Mouse (Mus musculus) stomach, embryonic 15.5 days (tissue): ENCODE measurements around the gene Bcam. TPM values are rescaled to one million over a fixed set of nuclear protein-coding genes. Genes with fewer than 3 reads are reported as not detected.

Source experiments
- ATAC-seq: fragments of 200-750 bp; cut with Nextera tagmentation; 2 replicates; pipeline ENCODE4 v1.8.0; 2017; ENCODE audit warnings: low read depth, moderate number of reproducible peaks, moderate TSS enrichment; ENCODE audit not compliant: insufficient read depth, low FRiP score
- H3K27ac ChIP-seq: fragments of 300-500 bp; sonication (generic); 2 replicates; pipeline ENCODE4 v1.5.1; 2015; ENCODE audit warnings: mild to moderate bottlenecking, inconsistent platforms
- H3K27me3 ChIP-seq: fragments of 300-500 bp; sonication (generic); replicated peaks from 2 replicates; pipeline ENCODE4 v1.6.1; 2015; ENCODE audit warnings: inconsistent platforms
- H3K36me3 ChIP-seq: fragments of 300-500 bp; sonication (generic); 2 replicates; pipeline ENCODE4 v1.6.1; 2015; ENCODE audit warnings: inconsistent platforms
- H3K4me1 ChIP-seq: fragments of 300-500 bp; sonication (generic); 2 replicates; pipeline ENCODE4 v1.6.1; 2015; ENCODE audit warnings: inconsistent platforms
- H3K4me2 ChIP-seq: fragments of 300-500 bp; sonication (generic); 2 replicates; pipeline ENCODE4 v1.6.1; 2015; ENCODE audit warnings: mild to moderate bottlenecking, inconsistent platforms
- H3K4me3 ChIP-seq: fragments of 300-500 bp; sonication (generic); replicated peaks from 2 replicates; pipeline ENCODE4 v1.5.1; 2015; ENCODE audit warnings: inconsistent platforms
- H3K9ac ChIP-seq: fragments of 300-500 bp; sonication (generic); 2 replicates; pipeline ENCODE4 v1.6.1; 2015; ENCODE audit warnings: inconsistent platforms
- H3K9me3 ChIP-seq: fragments of 300-500 bp; sonication (generic); 2 replicates; pipeline ENCODE4 v1.6.1; 2016; ENCODE audit warnings: inconsistent platforms
- WGBS: fragments of 180-500 bp; shearing (Covaris S2); methylation state at CpG from one replicate; pipeline ENCODE4 v1.1.7; 2015; 5-methylcytosine and 5-hydroxymethylcytosine counted together
- polyA plus RNA-seq: library from polyadenylated mRNA; unstranded; fragments of >200 nt; fragmentation: Nextera tagmentation; extraction: Ambion mirVana; gene quantifications from 2 replicates; pipeline ENCODE4 v1.2.1, GENCODE M21; 2015

Gene Bcam
- polyA plus RNA-seq, 1 experiment from 2014 or later, result 151 TPM

DNA sequence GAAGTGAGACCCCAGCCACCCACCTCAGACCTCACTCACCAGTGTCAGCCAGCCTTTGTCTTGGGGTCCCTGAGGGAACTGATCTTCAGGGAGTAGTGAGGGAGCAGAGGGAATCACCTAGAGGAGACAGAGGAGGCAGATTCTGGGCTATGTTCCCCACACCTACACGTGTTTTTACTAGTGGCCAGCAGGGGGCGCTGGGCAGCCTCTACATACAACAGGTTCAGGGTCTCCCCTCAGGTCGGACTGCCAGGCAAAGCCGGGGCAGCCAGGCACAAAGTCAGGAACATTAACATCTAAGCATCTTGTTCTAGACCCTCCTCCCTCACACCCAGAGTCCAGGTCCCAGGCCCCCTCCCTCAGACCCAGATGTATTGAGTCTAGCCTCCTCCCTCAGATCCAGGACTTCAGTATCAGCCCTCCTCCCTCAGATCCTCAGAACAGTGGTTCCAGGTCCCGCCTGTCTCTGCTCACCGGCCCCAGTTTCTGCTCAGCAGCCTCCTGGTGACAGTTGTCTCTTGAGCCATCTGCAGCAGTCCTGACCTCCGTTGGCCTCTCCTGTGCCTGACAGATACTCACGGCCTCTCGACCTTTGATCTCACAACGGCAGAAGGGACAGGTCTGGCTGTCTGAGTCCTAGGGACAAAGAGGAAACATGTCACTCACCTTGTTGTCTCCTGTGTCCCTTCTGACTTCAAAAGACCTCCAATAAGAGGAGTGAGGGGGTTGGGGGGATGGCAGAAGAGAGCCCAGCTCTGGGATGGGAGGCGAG is 14.1 kb upstream of the Bcam start:
- Histone ChIP-seq H3K4me2 (no peak overlapping the region), H3K27me3 (no peaks in the 10 kb centered on the region), H3K27ac (no peak overlapping the region), H3K9ac (no peak overlapping the region), H3K9me3 (no peaks in the 10 kb centered on the region), H3K36me3 (no peaks in the 10 kb centered on the region), H3K4me3 (no peak overlapping the region), H3K4me1 (peaks cover 4% of the 10 kb centered on the region)
- 32% methylated on average over 11 of the region's 11 CpGs for WGBS
- ATAC-seq, result no peak

DNA sequence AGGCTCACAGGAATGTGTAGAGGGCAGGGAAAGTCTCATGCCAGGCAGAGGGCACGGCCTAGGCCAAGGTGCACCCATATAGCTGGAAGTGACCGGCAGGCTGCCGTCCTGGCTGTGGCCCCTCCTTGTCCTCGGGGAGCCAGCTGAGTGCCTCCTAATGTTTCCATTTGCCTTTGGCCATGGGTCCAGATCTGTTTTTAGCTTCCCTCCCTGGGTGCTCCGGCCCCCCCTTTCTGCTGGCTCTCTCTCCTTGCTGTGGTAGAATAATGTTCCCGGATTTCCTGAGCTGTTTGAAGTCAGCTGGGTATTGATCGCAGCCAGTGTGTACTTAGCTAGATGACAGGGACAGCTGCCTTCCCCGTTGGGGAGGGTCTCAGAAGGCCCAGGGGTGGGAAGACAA is 12.8 kb upstream of the Bcam start:
- H3K4me2 ChIP-seq, result no peak overlapping the region
- no peaks in the 10 kb centered on the region for H3K36me3 ChIP-seq
- WGBS, result 60% methylated on average over 8 of the region's 8 CpGs

DNA sequence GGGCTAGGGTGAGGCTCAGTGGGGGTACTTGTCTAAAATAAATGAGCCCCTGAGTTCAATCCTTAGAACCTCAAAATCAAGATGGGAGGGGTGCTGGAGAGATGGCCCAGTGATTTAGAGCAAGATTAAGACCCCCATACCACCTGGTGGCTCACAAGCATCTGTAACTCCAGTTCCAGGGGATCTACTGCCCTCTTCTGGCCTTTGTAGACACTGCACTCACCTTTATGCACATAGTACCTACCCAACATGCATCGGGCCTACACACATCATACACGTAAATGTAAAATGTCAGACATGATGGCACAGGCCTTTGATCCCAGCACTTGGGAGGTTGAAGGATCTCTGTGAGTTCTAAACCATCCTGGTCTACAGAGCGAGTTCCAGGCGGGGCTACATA is 11.8 kb upstream of the Bcam start:
- WGBS, result 89% methylated on average over 4 of the region's 4 CpGs
- Histone ChIP-seq H3K4me2 (no peak overlapping the region), H3K27ac (no peak overlapping the region), H3K27me3 (no peaks in the 10 kb centered on the region), H3K9ac (no peak overlapping the region), H3K4me1 (no peaks in the 10 kb centered on the region), H3K36me3 (no peaks in the 10 kb centered on the region), H3K9me3 (no peaks in the 10 kb centered on the region), H3K4me3 (no peak overlapping the region)
- no peak for ATAC-seq

More for the DNA sequence above, 12.8 kb upstream of the Bcam start:
- 0 out of 2 replicates have a peak, but pooled peaks have one; percentile 24 for ATAC-seq
- no peaks in the 10 kb centered on the region for H3K4me1 ChIP-seq
- H3K9ac ChIP-seq, result no peak overlapping the region
- H3K27me3 ChIP-seq, result no peaks in the 10 kb centered on the region
- no peaks in the 10 kb centered on the region for H3K9me3 ChIP-seq
- H3K27ac ChIP-seq, result no peak overlapping the region
- no peak overlapping the region for H3K4me3 ChIP-seq

DNA sequence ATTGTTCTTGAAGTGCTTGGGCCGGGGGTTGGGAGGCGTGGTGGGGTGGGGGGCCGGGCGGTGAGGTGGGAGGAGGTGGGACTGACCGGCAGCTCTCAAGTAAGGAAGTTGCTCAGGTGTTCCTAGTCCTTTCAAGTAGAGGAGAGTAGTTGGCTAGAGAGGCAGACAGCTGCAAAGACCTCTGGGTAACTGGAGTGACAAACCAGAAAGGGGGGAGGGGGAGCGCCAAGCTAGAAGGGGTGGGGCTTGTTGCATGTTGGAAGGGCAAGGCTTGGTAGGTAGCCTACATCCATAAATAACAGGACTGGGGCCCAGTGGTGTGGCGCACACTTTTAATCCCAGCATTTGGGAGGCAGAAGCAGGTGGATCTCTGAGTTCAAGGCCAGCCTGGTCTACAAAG is 10.9 kb upstream of the Bcam start:
- Histone ChIP-seq H3K36me3 (no peaks in the 10 kb centered on the region), H3K4me1 (no peaks in the 10 kb centered on the region), H3K27me3 (no peaks in the 10 kb centered on the region), H3K4me2 (no peak overlapping the region), H3K27ac (no peak overlapping the region), H3K9me3 (no peaks in the 10 kb centered on the region), H3K9ac (no peak overlapping the region), H3K4me3 (no peak overlapping the region)
- no peak for ATAC-seq
- WGBS, result 84% methylated on average over 7 of the region's 7 CpGs

DNA sequence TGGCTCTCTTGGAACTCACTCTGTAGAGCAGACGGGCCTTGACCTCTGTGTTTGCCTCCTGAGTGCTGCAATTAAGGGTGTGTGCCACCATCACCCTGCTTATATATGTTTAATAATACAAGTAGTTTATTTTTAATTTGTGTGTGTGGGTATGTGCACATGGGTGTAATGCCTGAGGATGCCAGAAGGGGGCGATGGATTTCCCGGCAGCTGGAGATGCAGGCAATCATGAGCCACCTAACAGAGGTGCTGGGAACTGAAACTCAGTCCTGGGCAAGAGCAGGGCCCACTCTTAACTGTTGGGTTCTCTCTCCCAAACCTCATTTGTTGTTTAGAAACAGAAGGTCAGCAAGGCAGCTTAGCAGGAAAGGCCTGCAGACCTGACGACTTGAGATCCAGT is 9.1 kb upstream of the Bcam start:
- Histone ChIP-seq H3K9me3 (no peaks in the 10 kb centered on the region), H3K27me3 (no peaks in the 10 kb centered on the region), H3K4me1 (no peaks in the 10 kb centered on the region), H3K27ac (no peak overlapping the region), H3K9ac (no peak overlapping the region), H3K4me2 (no peak overlapping the region), H3K36me3 (no peaks in the 10 kb centered on the region), H3K4me3 (no peak overlapping the region)
- ATAC-seq, result no peak
- WGBS, result 67% methylated on average over 4 of the region's 4 CpGs

DNA sequence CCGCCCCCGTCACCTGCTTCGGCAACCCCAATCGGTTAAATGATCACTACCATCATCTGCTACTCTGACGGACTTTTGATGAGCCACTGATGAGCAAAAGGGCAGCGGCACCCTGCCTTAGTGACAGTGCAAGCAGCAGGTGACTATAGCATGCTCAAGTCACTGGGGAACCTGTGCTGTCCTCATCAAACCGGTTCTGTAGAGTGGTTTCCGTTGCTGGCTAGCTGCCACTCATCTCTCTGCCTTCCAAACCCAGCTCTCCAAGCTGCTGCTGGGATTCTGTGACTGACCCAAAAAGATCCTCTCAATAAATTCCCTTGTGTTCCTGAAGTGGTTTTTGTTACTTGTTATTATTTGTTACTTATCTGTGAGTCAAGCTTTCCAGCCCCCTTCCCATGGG is 7.8 kb upstream of the Bcam start:
- Histone ChIP-seq H3K27ac (no peak overlapping the region), H3K4me1 (no peaks in the 10 kb centered on the region), H3K9ac (no peak overlapping the region), H3K4me2 (no peak overlapping the region), H3K9me3 (no peaks in the 10 kb centered on the region), H3K36me3 (no peaks in the 10 kb centered on the region), H3K4me3 (no peak overlapping the region), H3K27me3 (no peaks in the 10 kb centered on the region)
- 77% methylated on average over 8 of the region's 8 CpGs for WGBS
- ATAC-seq, result no peak

DNA sequence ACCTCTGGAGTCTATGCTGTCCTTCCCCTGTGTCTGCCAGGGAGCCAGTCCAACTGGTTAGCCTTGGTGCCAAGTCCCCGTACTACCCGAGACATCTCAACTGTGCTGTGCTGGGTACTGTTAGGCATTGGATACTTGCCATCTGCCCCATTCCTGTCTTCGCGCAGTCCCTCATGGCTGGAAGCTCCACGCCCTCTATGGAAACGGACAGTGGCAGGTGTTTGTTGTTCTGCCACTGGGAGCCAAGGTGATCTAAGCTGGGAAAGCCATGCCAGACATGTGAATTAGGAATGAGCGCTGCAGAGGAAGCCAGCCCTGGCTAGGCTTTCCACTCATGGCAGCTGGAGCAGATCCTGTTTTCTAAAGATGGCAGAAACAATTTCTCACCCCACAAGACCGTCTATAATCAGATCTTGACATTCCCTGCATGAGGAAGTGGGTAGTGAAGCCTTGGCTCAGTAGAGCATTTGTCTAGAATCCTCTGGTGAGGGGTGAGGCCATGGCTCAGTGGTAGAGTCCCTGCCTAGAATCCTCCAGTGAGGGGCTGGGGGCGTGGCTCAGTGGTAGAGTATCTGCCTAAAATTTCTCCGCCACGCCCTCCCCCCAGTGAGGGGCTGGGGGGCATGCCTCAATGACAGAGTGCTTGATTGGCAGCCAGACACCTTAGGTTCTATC is 6.4 kb upstream of the Bcam start:
- Histone ChIP-seq H3K27ac (no peak overlapping the region), H3K9me3 (no peaks in the 10 kb centered on the region), H3K27me3 (no peaks in the 10 kb centered on the region), H3K36me3 (no peaks in the 10 kb centered on the region), H3K4me2 (no peak overlapping the region), H3K4me3 (no peak overlapping the region), H3K4me1 (no peaks in the 10 kb centered on the region), H3K9ac (no peak overlapping the region)
- ATAC-seq, result no peak
- WGBS, result 82% methylated on average over 11 of the region's 11 CpGs

DNA sequence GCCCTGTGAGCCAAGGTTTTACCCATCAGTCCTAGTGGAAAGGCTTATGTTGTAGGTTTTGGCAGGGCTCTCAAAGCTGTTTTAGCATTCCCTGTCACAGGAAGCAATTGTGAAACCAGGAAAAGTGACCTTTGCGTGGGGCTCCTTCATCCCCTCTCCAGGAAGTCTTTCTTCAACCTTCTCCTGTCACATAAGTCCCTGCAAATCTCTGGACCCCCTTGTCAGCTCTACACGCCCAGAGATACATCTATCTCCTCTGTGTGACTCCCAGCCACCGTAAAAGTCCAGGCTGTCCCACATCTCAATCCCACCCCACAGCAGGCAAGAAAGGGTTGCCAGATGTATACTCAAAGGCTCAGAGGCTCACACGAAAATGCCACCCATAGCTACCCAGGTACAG is 866 bp upstream of the Bcam start:
- Histone ChIP-seq H3K4me3 (no peak overlapping the region), H3K27me3 (no peaks in the 10 kb centered on the region), H3K27ac (no peak overlapping the region), H3K4me2 (peak overlapping the region; percentile 89; the same call in 1 of the 2 replicates), H3K36me3 (no peaks in the 10 kb centered on the region), H3K4me1 (peaks cover 30% of the 10 kb centered on the region), H3K9ac (no peak overlapping the region), H3K9me3 (no peaks in the 10 kb centered on the region)
- no peak for ATAC-seq
- WGBS, result 52% methylated on average over 4 of the region's 4 CpGs

DNA sequence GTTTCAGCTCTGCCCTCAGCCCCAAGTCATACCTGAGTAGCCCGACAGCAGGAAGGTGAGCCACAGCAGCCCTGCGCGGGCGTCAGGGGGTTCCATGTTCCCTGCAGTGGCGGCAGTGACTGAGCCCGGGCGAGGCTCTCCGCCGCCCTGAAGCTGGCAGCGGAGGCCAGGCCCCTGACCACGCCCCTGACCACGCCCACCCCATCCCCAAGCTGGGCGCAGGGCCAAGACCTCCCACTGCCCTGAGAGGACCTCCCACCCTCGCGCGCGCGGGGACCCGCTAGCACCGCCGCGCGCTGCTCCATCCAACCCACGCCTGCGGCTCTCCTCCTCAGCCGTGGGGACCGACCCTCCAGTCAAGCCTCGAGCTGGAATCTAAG is 451 bp downstream of the Bcam start:
- Histone ChIP-seq H3K9me3 (no peaks in the 10 kb centered on the region), H3K4me3 (peak overlapping the region; percentile 49), H3K36me3 (no peaks in the 10 kb centered on the region), H3K4me1 (peaks cover 30% of the 10 kb centered on the region), H3K4me2 (peak overlapping the region; percentile 89), H3K9ac (peak overlapping the region; percentile 8; the same call in 1 of the 2 replicates), H3K27ac (peak overlapping the region; percentile 41), H3K27me3 (no peaks in the 10 kb centered on the region)
- ATAC-seq, result peak; percentile 74
- WGBS, result under 1% methylated on average over 28 of the region's 28 CpGs

DNA sequence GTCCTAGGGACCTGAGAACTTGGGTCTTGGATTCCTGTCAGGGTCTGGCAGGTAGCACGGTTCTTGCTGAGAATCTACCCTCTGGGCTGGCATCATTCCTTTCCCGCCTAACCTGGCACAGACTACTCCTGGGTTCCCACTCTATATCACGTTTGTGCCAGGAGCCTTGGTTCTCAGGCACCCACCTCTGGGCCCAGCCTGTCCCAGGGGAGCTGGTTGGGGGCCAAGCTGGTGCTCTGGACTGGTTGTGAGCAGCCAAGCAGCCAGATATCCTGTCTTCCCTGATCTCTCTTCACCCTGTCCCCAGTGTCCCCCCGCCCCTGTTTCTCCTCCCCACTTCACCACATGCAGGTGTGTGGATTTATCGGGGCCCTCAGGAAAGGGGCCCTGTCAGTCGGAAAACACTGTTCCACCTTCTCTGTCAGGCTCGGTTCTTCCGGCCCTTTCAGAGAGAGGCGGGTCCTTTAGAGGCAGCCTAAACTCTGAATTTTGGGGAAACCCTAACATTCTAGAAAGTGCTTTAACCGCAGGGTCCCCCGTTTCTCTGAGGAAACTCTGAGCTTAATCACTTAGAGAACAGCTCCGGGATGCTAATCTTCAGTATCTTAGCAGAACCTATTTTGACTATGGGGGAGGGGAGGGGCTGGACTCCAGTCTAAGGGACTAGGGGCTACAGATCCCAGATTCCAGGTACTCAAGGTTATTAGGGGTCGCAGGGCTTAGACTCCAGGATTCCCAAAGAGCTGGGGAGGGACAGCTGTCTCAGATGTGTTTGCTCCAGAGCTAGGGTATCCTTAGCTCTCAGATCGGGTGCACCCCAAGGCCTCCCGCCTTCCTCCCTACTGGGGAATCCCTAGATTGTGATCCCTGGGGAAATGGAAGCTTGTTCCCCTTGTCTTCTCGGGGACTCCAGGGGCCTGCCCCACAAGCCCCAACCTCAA is 1.1 kb downstream of the Bcam start:
- Histone ChIP-seq H3K27me3 (no peaks in the 10 kb centered on the region), H3K27ac (peak overlapping the region; percentile 41), H3K4me3 (peak overlapping the region; percentile 49), H3K4me2 (peak overlapping the region; percentile 89), H3K9me3 (no peaks in the 10 kb centered on the region), H3K4me1 (peaks cover 30% of the 10 kb centered on the region), H3K36me3 (0 out of 2 replicates have a peak, but pooled peaks cover 3% of the 10 kb centered on the region), H3K9ac (peak overlapping the region; percentile 8; the same call in 1 of the 2 replicates)
- WGBS, result 9% methylated on average over 16 of the region's 16 CpGs
- ATAC-seq, result no peak; the same call in 1 of the 2 replicates

DNA sequence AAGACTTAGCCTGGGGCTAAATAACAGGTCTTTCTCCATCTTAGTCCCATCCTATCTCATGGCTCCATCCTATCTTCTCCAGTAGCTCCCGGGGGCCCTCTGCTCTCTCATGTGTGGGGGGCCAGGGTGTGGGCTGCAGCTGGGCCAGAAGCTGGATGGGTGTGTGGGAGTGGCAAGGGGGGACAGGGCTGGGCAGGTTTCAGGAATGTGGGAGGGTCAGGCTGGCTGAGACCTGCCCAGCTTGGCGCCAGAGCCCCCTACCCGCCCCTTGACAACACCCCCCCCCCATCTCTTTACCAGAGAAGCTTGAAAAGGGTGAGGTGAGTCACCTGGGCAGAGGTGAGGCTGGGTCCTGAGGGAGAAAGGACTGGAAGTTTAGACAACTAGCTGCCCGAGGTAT is 1.8 kb downstream of the Bcam start:
- WGBS, result 17% methylated on average over 4 of the region's 4 CpGs
- Histone ChIP-seq H3K4me2 (peak overlapping the region; percentile 89), H3K4me1 (peaks cover 30% of the 10 kb centered on the region), H3K27ac (peak overlapping the region; percentile 41; the same call in 1 of the 2 replicates), H3K9me3 (no peaks in the 10 kb centered on the region), H3K4me3 (peak overlapping the region; percentile 49), H3K27me3 (no peaks in the 10 kb centered on the region), H3K9ac (no peak overlapping the region), H3K36me3 (peaks cover 10% of the 10 kb centered on the region; the same call in 1 of the 2 replicates)
- peak; percentile 48 for ATAC-seq
